Mouse (Mus musculus) thymus, adult 2 months (tissue): ENCODE results near the gene Hs3st3a1.

Experiments
- CTCF ChIP-seq: fragments of 200-500 bp; IDR thresholded peaks from 2 replicates; pipeline ENCODE4 v1.5.1; 2012; ENCODE audit warnings: mild to moderate bottlenecking, control low read depth, low read length, moderate library complexity, borderline replicate concordance; ENCODE audit not compliant: control insufficient read depth, poor library complexity, insufficient read depth; ENCODE audit errors: extremely low read depth
- POLR2A ChIP-seq: fragments of 200-500 bp; IDR thresholded peaks from 2 replicates; pipeline ENCODE4 v1.6.1; 2012; ENCODE audit warnings: mild to moderate bottlenecking, low read length, control low read depth, moderate library complexity; ENCODE audit not compliant: control insufficient read depth, poor library complexity, insufficient read depth; ENCODE audit errors: extremely low read depth

DNA sequence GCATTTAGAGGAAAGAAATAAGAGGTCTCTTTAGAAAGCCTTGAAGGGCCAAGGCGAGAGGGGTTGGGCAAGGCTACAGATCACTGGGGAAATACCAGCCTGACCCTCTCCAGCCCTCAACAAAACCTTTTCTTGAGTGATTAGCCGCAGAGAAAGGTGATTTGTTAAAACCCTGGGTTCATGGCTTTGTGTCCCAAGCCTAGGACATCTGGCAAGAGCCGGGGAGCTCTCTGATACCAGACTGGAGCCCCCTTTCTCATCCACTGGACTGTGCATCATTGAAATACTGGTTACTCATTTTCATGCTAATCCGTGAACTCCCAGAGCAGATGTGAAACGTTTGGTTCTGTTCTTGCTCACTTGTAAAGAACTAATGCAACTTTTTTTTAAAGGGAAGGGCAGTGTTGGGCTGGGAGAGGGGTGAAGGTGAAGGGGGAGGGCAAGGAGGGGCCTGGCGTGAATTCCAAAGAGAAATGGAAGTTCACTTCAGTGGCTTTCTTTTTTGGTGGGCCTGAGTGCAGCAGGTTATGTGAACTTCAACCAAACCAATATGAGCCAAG, 34.5 kb upstream of the Hs3st3a1 start:
- no peak for TF ChIP-seq POLR2A
- no peak for TF ChIP-seq CTCF
